Mouse (Mus musculus) brain, adult 10 weeks (tissue): ENCODE measurements around the gene Gm8020. TPM values are rescaled to one million over a fixed set of nuclear protein-coding genes. Genes with fewer than 3 reads are reported as not detected.

Source experiments
- polyA plus RNA-seq: library from polyadenylated mRNA; stranded (reverse); fragments of 350-450 nt; fragmentation: Illumina TruSeq; extraction: RNeasy Lipid Tissue Mini Kit (QIAGEN cat#74804); gene quantifications from one replicate; pipeline ENCODE4 v1.2.3, GENCODE M21; 2015; ENCODE audit warnings: low read depth, low replicate concordance

The Gm8020 gene
- not detected for polyA plus RNA-seq

DNA sequence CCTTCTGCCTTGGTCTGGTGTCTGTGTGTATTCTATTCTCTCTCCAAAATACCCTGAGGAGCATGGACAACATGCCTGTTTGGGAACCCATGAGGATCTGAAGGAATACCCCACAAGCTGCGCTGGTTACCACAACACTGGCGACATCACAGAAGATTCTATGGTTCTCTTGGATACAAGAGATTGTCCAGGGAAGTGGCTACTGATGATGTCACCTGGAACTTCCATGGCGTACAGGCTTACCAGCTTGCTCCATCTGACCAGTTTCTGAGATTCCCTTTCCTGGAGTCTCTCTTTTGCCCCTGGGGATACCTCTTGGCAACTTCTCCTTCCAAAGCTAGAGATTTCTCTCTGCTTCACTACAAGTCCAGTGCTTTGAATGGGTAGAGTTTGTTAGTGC lies at the start of gene Gm8020:
Gene Gm8020 (minus strand): TSS at position 101 of the 400 bp plus-strand sequence.

GRCm38 (mm10) chr14:42524182-42524581 lies 22.0 kb upstream of the Gm8020 start, which contains the start of gene Gm8024:
TSS of gene Gm8024 (minus strand) at chr14:42524282.

DNA sequence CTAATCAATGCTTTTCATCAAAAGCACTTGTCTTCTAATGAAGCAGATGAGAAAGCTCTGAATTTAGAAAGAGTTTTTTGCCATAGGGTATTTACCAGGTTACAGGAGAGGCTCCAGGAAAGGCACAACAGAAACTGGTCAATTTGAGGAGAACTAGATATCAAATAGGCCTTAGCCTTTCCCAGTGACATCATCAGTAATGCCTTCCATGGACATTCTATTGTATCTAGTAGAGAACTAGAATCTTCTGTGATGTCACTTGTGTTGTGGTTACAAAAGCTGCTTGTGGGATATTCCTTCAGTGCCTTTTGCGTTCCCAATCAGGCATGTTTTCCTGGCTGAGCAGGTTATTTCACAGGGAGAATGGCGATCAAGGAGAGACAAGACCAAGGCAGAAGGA lies 38.6 kb downstream of the Gm8020 start, which contains the start of gene Gm8011:
Gene Gm8011 (plus strand): TSS at position 301 of the 400 bp plus-strand sequence.

Other genes with a start within 250 kb of the Gm8020 start
- gene Gm17026, start 242.3 kb downstream of the Gm8020 start, polyA plus RNA-seq: not detected
- gene Gm9611, start 205.0 kb downstream of the Gm8020 start, polyA plus RNA-seq: not detected
- gene Gm7995, start 192.1 kb downstream of the Gm8020 start, polyA plus RNA-seq: not detected
- gene Gm8005, start 62.7 kb downstream of the Gm8020 start, polyA plus RNA-seq: not detected
- not detected for gene Gm8011, start 38.5 kb downstream of the Gm8020 start, polyA plus RNA-seq
- not detected for gene Gm8024, start 21.9 kb upstream of the Gm8020 start, polyA plus RNA-seq
- gene Gm17124, start 97.5 kb upstream of the Gm8020 start, polyA plus RNA-seq: not detected
- not detected for gene Gm3633, start 139.6 kb upstream of the Gm8020 start, polyA plus RNA-seq
- gene Gm10378, start 153.6 kb upstream of the Gm8020 start, polyA plus RNA-seq: not detected